Mouse (Mus musculus) spleen, embryonic (tissue): Measurements from ENCODE around the gene 3110040M04Rik.
"Not testable (repeated sequence)": the region's sequence is repeated elsewhere in the genome, so short reads cannot be mapped to it uniquely, and the experiment has no call there.

Experiments
- CTCF ChIA-PET: fragments of 350-600 bp; sonication (Branson Sonifier 250); formaldehyde crosslinking; loops from one replicate; lab custom pipeline; 2022; lab: Charles Lee

Gene 3110040M04Rik

GRCm38 (mm10) chr1:151192075-151192474 is 11.8 kb upstream of the 3110040M04Rik start, which contains the start of gene Gm8947:
Gene Gm8947, plus strand, starts transcription at chr1:151192376.
- CTCF ChIA-PET, result not testable (repeated sequence)

GRCm38 (mm10) chr1:151192739-151193138 is 11.2 kb upstream of the 3110040M04Rik start:
- CTCF ChIA-PET, result not testable (repeated sequence)

DNA sequence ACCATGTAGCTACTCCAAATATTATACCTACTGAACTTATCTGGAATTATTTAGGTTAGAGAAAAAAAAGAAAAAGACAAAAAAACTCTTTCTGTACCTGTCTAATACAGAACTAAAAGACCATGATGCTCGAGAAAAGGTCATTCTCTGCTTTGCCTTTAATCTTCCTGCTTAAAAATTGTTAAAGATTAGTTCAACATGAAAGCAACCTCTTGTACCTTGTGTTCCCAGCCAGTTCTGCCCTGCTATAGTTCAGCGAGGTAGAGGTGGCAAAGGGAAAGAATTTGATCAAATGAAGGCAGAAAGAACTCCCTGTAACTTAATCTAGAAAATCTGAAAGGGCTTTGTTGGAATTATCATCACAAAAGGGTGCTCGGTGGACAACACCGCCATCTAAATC is 7.9 kb upstream of the 3110040M04Rik start:
- CTCF ChIA-PET, result not testable (repeated sequence)

- CTCF ChIA-PET, result not testable (repeated sequence)
Observed at GRCm38 (mm10) chr1:151196690-151197089, 7.2 kb upstream of the 3110040M04Rik start.

- CTCF ChIA-PET, result not testable (repeated sequence)
Observed at GRCm38 (mm10) chr1:151198120-151198519, 5.8 kb upstream of the 3110040M04Rik start, which contains the start of gene Gm47995. Gene Gm47995, plus strand, starts transcription at chr1:151198448.

- CTCF ChIA-PET, result not testable (repeated sequence)
Observed at GRCm38 (mm10) chr1:151200620-151201019, 3.3 kb upstream of the 3110040M04Rik start.

DNA sequence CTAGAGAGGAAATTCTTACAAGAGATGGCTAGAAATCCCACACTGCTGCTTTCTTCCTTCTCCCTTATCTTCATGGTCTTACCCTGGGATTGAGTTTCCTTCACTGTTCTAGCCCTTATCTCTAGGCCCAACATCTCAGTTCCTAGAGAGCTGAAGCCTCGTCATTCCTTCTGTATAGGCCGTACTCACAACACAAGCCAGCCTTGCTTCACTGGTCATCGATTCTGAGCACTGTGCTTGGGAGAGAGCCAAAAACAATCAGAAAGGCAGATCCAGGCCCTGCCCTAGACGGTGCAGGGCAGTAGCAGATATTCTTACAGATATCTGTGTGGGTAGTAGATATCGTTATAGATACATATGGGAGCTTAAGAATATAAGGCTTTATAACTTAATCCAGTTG is 1.1 kb upstream of the 3110040M04Rik start:
- CTCF ChIA-PET, result not testable (repeated sequence)

GRCm38 (mm10) chr1:151208493-151208892 is 4.6 kb downstream of the 3110040M04Rik start:
- CTCF ChIA-PET, result not testable (repeated sequence)

- CTCF ChIA-PET, result not testable (repeated sequence)
Observed at GRCm38 (mm10) chr1:151208944-151209343, 5.0 kb downstream of the 3110040M04Rik start.

DNA sequence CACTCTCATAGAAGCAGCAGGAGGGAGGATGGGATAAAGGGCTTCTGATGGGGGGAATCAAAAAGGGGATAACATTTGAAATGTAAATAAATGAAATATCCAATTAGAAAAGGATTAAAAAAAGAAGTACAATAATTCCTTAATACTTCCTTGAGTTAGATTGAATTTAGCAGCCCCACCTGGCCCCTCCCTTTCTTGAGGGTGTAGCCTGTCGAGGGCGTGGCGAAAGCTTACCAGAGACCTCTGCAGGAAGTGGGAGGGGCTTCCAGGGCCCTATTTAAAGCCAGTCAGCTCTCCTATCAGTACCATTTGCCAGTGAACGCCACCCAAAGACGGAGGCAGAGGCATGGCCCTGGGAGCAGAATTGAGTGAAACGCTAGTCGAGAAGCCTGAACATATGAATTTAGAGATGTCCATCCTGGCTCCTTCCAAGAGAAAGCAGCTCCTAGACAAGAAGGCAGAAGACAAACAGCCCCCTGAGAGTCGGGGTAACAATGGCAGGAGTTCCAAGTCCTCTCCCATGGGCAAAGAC is 6.0 kb downstream of the 3110040M04Rik start, which contains the start of gene Gm47996:
Gm47996 (plus strand) TSS at position 308 of the 532 bp plus-strand sequence.
- CTCF ChIA-PET, result not testable (repeated sequence)

- CTCF ChIA-PET, result not testable (repeated sequence)
Observed at GRCm38 (mm10) chr1:151211666-151212065, 7.7 kb downstream of the 3110040M04Rik start.

DNA sequence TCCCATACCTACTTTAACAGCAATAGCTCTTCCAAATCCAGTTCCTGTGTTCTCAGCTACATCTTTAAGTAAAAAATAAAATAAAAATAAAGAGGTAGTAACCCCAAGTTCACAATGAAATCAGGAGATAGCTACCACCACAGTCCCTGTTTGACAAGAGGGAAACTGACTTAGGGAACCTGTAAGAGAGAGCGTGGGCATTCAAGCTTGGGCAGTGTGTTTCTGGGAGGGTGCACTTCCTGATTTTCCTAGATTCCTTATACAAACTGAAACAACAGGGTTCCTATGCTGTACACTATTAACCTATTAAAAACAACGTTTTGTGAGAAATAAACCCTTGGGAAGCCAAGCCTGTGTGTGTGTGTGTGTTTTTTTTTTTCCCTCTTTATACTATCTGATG is 10.9 kb downstream of the 3110040M04Rik start:
- CTCF ChIA-PET, result no interaction called here

- CTCF ChIA-PET, result no interaction called here
Observed at GRCm38 (mm10) chr1:151215985-151216384, 12.1 kb downstream of the 3110040M04Rik start.

- CTCF ChIA-PET, result interaction anchor here (0.6 kb wide), 1 partner anchor 909 kb away, joined by 4 read pairs; no protein-coding TSS in a partner anchor
Observed at GRCm38 (mm10) chr1:151216417-151216816, 12.5 kb downstream of the 3110040M04Rik start.

DNA sequence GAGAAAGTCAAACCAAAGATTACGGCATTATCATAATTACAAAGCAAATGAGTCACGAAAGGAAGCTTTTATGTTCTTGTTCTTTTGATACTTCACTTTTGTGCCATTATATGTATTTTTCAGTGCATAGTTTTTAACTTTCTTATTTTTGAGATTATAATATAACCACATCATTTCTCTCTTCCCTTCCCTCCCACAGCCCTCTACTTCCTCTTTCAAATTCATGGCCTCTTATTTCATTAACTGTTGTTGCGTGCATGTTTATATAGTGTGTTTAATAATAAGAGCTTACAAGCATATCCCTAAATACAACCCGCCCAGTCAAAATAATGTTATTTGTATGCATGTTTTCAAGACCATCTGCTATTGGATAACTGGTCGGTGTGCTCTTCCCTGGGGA is 15.1 kb downstream of the 3110040M04Rik start:
- CTCF ChIA-PET, result no interaction called here

DNA sequence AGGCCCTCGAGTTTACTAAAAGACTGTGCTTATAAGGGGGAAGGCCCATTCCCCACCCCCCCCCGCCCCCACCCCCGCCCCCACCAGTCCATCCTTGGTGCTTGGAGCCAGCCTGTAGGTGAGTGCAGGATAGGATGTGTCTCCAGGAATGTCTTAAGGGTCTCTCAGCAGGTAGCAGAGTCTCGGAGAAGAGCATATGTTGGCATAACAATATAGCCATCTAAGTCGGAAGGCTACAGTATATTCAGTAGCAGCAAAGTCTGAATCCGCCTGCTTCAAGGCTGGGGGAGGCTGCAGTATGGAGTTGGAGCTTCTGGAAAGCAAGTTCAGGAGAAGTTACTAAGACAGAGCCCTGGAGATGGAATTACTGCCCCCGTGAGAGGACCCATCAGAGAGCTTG is 16.2 kb downstream of the 3110040M04Rik start:
- CTCF ChIA-PET, result no interaction called here

DNA sequence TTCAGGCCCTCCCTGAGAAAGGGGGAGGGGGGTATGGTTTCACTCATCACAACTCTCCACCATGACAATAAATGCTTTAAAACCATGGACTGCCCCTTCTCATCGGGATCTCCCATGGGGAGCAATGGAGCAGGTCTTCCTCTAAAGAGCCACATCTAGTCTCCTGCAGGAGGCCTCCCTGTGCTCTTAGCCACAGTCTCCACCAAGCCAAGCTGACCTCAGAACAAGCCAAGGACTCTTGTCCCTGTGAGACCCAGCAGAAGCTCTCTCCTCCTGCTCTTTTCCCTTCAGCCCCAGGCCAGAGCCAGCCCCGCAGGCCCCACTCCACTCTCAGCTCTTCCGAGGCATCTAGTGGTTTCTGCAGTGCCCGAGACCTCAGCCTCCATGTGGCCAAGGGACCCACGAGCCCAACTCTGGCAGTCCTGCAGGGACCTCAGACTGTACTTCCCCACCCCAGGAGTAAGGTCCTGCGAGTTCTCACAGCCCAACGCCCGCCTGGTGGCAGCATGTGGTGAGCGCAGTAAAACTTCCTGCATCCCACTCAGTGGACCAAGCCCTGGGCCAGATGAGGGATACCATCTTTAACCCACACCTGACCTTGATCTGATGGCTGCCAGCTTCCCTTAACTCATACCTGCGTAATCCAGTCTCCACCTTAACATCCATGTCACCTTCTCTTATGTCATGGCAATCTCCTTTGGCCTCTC is 18.8 kb downstream of the 3110040M04Rik start:
- CTCF ChIA-PET, result no interaction called here

DNA sequence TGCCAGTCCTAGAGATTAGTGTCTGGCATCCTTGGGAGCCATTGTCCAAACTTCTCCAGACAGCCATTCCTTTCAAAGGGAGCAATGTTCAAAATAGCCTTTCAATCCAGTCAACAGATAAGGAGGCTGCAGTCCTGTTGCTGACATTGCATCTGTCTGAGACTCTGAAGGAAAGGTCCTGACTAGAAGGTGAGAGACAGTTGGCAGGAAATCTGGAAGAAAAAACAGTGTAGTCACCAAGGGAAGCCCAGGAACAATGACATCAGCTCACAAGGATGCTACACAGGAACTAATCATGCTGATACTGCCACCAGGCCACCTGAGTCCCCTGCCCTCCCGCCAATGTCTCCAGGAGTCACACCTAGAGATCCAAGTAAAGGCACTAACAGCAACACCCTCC is 19.5 kb downstream of the 3110040M04Rik start:
- CTCF ChIA-PET, result no interaction called here

GRCm38 (mm10) chr1:151224536-151224935 is 20.6 kb downstream of the 3110040M04Rik start:
- CTCF ChIA-PET, result no interaction called here

DNA sequence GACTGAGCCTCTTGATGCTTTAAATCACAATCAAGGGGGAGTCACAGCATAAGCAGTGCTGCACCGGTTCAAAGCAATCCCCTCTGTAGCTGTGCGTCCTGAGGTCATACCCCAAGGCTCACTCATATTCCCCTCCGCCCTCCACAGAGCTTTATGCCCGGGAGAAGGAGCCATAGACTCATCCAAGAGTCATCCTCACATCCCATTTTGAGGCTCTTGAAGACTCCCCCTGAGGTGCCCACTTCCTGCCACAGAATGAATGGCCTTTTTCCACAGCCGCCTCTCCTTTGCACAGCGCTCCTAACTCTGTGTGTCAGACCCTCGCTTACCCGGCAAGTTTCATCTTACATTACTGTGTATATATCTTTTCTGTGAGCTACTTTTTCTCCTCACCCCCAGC is 23.6 kb downstream of the 3110040M04Rik start:
- CTCF ChIA-PET, result no interaction called here

GRCm38 (mm10) chr1:151228320-151228989 is 24.5 kb downstream of the 3110040M04Rik start:
- CTCF ChIA-PET, result no interaction called here

DNA sequence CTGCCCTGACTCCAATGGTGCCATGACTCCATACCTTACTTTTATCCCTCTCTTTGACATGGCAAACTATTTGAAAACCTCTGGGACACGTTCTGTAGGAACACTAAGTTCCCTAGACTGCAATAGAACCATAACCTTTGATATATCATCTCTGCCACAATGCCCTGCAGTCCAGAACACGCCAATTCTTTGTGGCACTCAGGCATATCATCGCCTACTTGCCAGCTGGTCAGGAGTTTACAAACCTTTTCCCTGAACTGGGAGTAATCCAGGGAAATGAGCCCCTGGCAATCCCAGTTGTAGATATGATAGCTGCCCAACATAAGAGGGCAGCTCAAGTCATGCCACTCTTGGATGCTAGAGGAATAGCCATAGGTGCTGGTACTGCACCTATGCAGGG is 28.4 kb downstream of the 3110040M04Rik start:
- CTCF ChIA-PET, result no interaction called here

GRCm38 (mm10) chr1:151233756-151234155 is 29.8 kb downstream of the 3110040M04Rik start:
- CTCF ChIA-PET, result no interaction called here
